Mouse (Mus musculus): Measurements from ENCODE around the gene Apon. TPM values are rescaled to one million over a fixed set of nuclear protein-coding genes. Genes with fewer than 3 reads are reported as not detected.
"Not testable (repeated sequence)": the region's sequence is repeated elsewhere in the genome, so short reads cannot be mapped to it uniquely, and the experiment has no call there.

The Apon gene
- total RNA-seq (2018; cell fraction: chromatin; rRNA removed), result 1 to 10 TPM in 2 of 26 experiments, under 1 TPM in 6, not detected in 18; 0.32 to 1.7 (median 0.62) TPM
- total RNA-seq (2018; cell fraction: cytosol; rRNA removed), result under 1 TPM in 10 of 26 experiments, not detected in 16; 0.08 to 0.33 (median 0.12) TPM
- total RNA-seq (2018; cell fraction: nucleus; rRNA removed), result 1 to 10 TPM in 2 of 26 experiments, under 1 TPM in 11, not detected in 13; 0.29 to 1.3 (median 0.64) TPM
- polyA plus RNA-seq (2018), result not detected in 3 replicates

DNA sequence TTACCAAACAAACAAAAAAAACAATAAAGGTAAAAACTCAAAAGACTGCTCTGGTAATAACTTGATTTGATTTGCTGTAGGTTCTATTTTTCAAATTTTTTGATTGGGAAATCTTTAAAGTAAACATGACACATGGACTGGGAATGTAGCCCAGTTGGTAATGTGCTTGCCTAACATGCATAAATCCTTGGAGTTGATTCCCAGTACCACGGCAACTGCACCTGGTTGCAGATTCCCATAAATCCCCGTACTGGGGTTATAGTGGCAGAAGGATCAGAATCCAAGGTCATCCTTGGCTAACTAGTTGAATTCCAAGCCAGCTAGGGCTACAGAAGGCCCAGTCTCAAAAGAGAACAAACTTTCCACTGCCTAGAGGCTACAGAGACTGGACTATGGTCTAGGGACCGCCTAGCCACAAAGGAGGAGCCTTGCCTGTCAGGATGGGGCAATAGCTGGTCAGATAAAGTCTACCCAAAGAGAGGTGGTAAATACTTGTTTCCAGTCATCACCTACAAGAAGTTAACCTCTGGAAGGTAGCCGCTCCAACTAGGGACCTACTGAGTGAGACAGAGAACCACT lies at the start of gene Apon:
TSS of gene Apon (plus strand) at position 420 of the 579 bp plus-strand sequence.
- Histone ChIP-seq H3K79me2 (ENCODE audit: inconsistent target) (no peaks in the 10 kb centered on the region), H3K27ac (no peak within 1 kb of the TSS), H3K36me3 (ENCODE audit: inconsistent target) (peaks cover 23% of the 10 kb centered on the region; the same call in 1 of the 2 replicates), H3K4me3 (ENCODE audit: inconsistent target) (no peak within 1 kb of the TSS)
- 94% methylated on average over 4 of the region's 4 CpGs for WGBS (ENCODE audit: missing documents)

GRCm38 (mm10) chr10:128204941-128205340 lies 49.0 kb upstream of the Apon start:
- Histone ChIP-seq H3K79me2 (ENCODE audit: inconsistent target) (no peaks in the 10 kb centered on the region), H3K27ac (no peak overlapping the region), H3K36me3 (ENCODE audit: inconsistent target) (no peaks in the 10 kb centered on the region), H3K4me3 (ENCODE audit: inconsistent target) (no peak overlapping the region)
- WGBS (ENCODE audit: missing documents), result 95% methylated on average over 15 of the region's 15 CpGs

GRCm38 (mm10) chr10:128208326-128208725 lies 45.6 kb upstream of the Apon start:
- Histone ChIP-seq H3K79me2 (ENCODE audit: inconsistent target) (peaks cover 4% of the 10 kb centered on the region; the same call in 1 of the 2 replicates), H3K27ac (no peak overlapping the region), H3K36me3 (ENCODE audit: inconsistent target) (no peaks in the 10 kb centered on the region), H3K4me3 (ENCODE audit: inconsistent target) (no peak overlapping the region)
- WGBS (ENCODE audit: missing documents), result 93% methylated on average over 8 of the region's 10 CpGs

DNA sequence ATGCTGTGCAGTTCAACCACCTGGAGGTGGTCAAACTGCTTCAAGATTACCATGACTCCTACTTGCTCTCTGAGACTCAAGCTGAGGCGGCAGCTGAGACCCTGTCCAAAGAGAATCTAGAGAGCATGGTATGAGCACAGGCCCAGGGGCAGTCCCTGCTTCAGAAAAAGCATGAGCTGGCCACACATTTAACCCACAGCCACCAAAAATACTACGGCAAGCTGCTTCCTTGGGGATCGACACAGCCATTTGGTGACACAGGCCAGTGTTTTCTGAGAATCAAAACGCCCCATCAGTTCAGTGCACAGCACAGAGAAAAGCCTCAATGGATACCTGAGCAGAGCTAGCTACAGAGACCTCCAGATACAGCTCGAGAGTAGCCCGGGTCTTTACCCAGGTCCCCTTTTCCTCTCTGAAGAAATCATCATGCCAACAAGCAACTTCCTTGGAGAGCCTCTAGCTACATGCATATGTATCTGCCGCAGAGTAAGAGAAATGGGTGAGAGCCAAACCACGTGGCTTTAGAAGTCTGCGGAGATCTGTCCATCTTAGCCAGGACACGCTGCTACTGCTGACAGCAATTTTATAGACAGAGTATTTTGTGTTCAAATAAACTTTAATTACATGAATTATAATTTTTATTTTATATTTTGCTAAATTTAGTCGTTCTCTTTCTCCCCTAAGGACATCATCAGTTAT lies 44.4 kb upstream of the Apon start:
- no peak overlapping the region for H3K27ac ChIP-seq
- no peaks in the 10 kb centered on the region for H3K36me3 ChIP-seq (ENCODE audit: inconsistent target)
- peaks cover 4% of the 10 kb centered on the region; the same call in 1 of the 2 replicates for H3K79me2 ChIP-seq (ENCODE audit: inconsistent target)
- 88% methylated on average over 11 of the region's 11 CpGs for WGBS (ENCODE audit: missing documents)
- no peak overlapping the region for H3K4me3 ChIP-seq (ENCODE audit: inconsistent target)

GRCm38 (mm10) chr10:128210131-128210530 lies 43.8 kb upstream of the Apon start:
- 95% methylated on average over 2 of the region's 2 CpGs for WGBS (ENCODE audit: missing documents)
- H3K79me2 ChIP-seq (ENCODE audit: inconsistent target), result peaks cover 4% of the 10 kb centered on the region; the same call in 1 of the 2 replicates
- H3K4me3 ChIP-seq (ENCODE audit: inconsistent target), result no peak overlapping the region
- no peak overlapping the region for H3K27ac ChIP-seq
- H3K36me3 ChIP-seq (ENCODE audit: inconsistent target), result no peaks in the 10 kb centered on the region

GRCm38 (mm10) chr10:128210954-128211353 lies 42.9 kb upstream of the Apon start:
- Histone ChIP-seq H3K4me3 (ENCODE audit: inconsistent target) (peak overlapping the region; percentile 96), H3K79me2 (ENCODE audit: inconsistent target) (peaks cover 4% of the 10 kb centered on the region; the same call in 1 of the 2 replicates), H3K27ac (peak overlapping the region; percentile 28; the same call in 1 of the 2 replicates), H3K36me3 (ENCODE audit: inconsistent target) (no peaks in the 10 kb centered on the region)
- 18% methylated on average over 14 of the region's 14 CpGs for WGBS (ENCODE audit: missing documents)

- Histone ChIP-seq H3K36me3 (ENCODE audit: inconsistent target) (no peaks in the 10 kb centered on the region), H3K79me2 (ENCODE audit: inconsistent target) (peaks cover 4% of the 10 kb centered on the region; the same call in 1 of the 2 replicates), H3K27ac (peak within 1 kb of the TSS; percentile 28), H3K4me3 (ENCODE audit: inconsistent target) (peak within 1 kb of the TSS; percentile 96)
- WGBS (ENCODE audit: missing documents), result 0% methylated on average over 30 of the region's 30 CpGs
These were observed 42.3 kb upstream of the Apon start, which contains the start of gene Spryd4 for GRCm38 (mm10) chr10:128211390-128212108. TSS of gene Spryd4 (minus strand) at chr10:128211807.

DNA sequence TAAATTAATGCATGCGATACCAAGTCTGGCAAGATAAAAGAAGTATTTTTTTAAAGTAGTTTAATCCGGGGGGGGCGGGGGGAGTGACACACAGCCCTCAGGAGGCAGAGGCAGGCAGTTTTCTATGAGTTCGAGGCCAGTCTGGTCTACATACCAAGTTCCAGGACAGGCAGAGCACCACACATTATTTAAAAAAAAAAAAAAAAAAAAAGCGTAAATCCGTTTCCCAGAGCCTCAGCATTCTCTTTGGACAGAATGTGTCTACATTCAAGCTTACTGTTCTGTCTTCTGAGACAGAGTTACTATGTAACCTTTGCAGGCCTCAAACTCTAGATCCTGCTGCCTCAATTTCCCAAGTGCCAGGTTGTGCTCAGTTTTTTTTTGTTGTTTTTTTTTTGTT lies 41.7 kb upstream of the Apon start:
- peak overlapping the region; percentile 96 for H3K4me3 ChIP-seq (ENCODE audit: inconsistent target)
- no peaks in the 10 kb centered on the region for H3K36me3 ChIP-seq (ENCODE audit: inconsistent target)
- 28% methylated on average over 6 of the region's 6 CpGs for WGBS (ENCODE audit: missing documents)
- H3K79me2 ChIP-seq (ENCODE audit: inconsistent target), result peaks cover 4% of the 10 kb centered on the region; the same call in 1 of the 2 replicates
- H3K27ac ChIP-seq, result no peak overlapping the region

DNA sequence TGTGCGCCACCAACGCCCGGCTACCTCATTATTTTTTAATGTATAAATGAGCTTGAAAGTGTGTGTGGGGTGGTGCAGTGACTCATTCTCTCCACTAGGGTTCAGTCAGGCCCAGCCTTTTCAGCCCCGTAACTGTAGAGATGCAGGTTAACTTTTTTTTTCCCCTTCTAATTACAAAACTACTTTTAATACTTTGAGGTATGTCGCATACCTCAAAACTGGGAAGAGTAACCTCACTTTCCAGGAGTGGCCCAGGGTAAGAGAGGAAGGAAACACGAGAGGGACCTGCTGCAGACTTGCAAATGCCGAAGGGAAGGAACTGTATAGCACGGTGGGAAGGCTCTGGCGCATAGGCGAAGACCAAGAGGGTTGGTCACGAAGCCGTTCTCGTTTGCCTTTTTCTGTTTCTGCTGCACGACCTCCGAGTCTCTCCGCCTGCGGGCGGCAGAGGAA lies 41.0 kb upstream of the Apon start:
- WGBS (ENCODE audit: missing documents), result 2% methylated on average over 18 of the region's 18 CpGs
- no peaks in the 10 kb centered on the region for H3K36me3 ChIP-seq (ENCODE audit: inconsistent target)
- peaks cover 4% of the 10 kb centered on the region; the same call in 1 of the 2 replicates for H3K79me2 ChIP-seq (ENCODE audit: inconsistent target)
- H3K27ac ChIP-seq, result no peak overlapping the region
- peak overlapping the region; percentile 22 for H3K4me3 ChIP-seq (ENCODE audit: inconsistent target)

DNA sequence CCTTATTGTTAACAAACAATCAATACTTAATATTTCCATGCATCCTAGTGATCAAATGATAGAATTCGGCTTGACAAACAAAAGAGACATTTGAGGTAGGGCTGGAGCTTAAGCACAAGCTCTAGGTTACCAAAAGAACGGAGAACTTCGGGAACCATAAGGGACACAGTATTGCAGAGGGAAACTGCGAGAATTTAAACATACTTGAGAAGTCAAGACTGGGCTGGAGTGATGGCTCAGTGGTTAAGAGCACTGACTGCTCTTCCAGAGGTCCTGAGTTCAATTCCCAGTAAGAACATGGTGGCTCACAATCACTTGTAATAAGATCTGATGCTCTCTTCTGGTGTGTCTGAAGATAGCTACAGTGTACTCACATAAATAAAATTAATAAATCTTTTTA lies 39.8 kb upstream of the Apon start:
- 94% methylated on average over 4 of the region's 4 CpGs for WGBS (ENCODE audit: missing documents)

GRCm38 (mm10) chr10:128214981-128215380 lies 38.9 kb upstream of the Apon start:
- Histone ChIP-seq H3K4me3 (ENCODE audit: inconsistent target) (no peak overlapping the region), H3K79me2 (ENCODE audit: inconsistent target) (peaks cover 4% of the 10 kb centered on the region; the same call in 1 of the 2 replicates), H3K36me3 (ENCODE audit: inconsistent target) (no peaks in the 10 kb centered on the region), H3K27ac (no peak overlapping the region)
- WGBS (ENCODE audit: missing documents), result 43% methylated on average over 3 of the region's 5 CpGs

More for the DNA sequence above, 39.8 kb upstream of the Apon start:
- not testable (repeated sequence) for H3K79me2 ChIP-seq (ENCODE audit: inconsistent target); H3K27ac ChIP-seq; H3K4me3 ChIP-seq (ENCODE audit: inconsistent target); H3K36me3 ChIP-seq (ENCODE audit: inconsistent target)

GRCm38 (mm10) chr10:128218387-128219117 lies 35.3 kb upstream of the Apon start:
- Histone ChIP-seq H3K79me2 (ENCODE audit: inconsistent target) (no peaks in the 10 kb centered on the region), H3K27ac (no peak overlapping the region), H3K36me3 (ENCODE audit: inconsistent target) (no peaks in the 10 kb centered on the region), H3K4me3 (ENCODE audit: inconsistent target) (no peak overlapping the region)
- WGBS (ENCODE audit: missing documents), result 94% methylated on average over 17 of the region's 18 CpGs

DNA sequence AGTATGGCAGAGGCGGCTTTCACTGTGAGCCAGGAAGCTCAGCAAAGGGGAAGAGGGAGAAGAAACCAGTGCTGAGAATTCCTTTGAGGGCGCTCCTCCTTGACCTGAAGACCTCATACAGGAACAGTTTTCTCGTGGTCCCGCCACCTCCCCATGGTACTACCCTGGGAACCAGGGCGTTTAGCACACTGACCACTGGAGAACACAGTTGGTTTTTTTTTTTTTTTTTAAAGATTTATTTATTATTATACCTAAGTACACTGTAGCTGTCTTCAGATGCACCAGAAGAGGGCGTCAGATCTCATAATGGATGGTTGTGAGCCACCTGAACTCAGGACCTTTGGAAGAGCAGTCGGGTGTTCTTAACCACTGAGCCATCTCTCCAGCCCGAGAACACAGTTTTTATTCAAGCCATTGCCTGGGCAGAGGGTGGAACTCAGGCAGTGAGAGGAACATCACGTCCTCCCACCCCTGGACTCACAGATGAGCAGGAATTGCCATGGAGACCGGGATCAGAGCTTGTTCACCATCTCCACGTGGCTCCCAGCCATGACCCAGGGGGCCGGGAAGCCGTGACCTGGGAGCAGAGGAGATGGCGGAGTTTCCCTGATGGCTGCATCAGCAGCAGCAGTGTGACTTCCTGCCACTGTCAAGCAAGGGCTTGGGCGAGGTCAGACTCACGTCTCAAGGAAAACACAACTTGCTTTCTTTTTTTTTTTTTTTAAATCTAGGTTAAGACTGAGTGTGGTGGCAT lies 32.2 kb upstream of the Apon start:
- no peak overlapping the region for H3K4me3 ChIP-seq (ENCODE audit: inconsistent target)
- no peak overlapping the region for H3K27ac ChIP-seq
- no peaks in the 10 kb centered on the region for H3K79me2 ChIP-seq (ENCODE audit: inconsistent target)
- WGBS (ENCODE audit: missing documents), result 78% methylated on average over 16 of the region's 16 CpGs
- H3K36me3 ChIP-seq (ENCODE audit: inconsistent target), result no peaks in the 10 kb centered on the region
